Mouse (Mus musculus) B cell, adult 2 months (primary cell): Measurements from ENCODE around the gene Lrig3.
A peak's percentile ranks its signal among the peaks of the same experiment; 100 is the strongest.

Experiments
- DNase-seq, 2 experiments: peaks; one replicate each; pipeline ENCODE4 v3.0.0; 2022

Lrig3 gene

GRCm38 (mm10) chr10:125966481-125967251 is 698 bp downstream of the Lrig3 start:
- DNase-seq = no peak

GRCm38 (mm10) chr10:125967436-125968160 is 1.6 kb downstream of the Lrig3 start:
- no peak for DNase-seq

- no peak for DNase-seq
Measured at GRCm38 (mm10) chr10:125968191-125969132, 2.5 kb downstream of the Lrig3 start.

GRCm38 (mm10) chr10:125969133-125969490 is 3.1 kb downstream of the Lrig3 start:
- DNase-seq = no peak

- no peak for DNase-seq
Measured at GRCm38 (mm10) chr10:125970031-125970430, 4.1 kb downstream of the Lrig3 start.

- no peak for DNase-seq
Measured at GRCm38 (mm10) chr10:125970500-125970899, 4.5 kb downstream of the Lrig3 start.

DNA sequence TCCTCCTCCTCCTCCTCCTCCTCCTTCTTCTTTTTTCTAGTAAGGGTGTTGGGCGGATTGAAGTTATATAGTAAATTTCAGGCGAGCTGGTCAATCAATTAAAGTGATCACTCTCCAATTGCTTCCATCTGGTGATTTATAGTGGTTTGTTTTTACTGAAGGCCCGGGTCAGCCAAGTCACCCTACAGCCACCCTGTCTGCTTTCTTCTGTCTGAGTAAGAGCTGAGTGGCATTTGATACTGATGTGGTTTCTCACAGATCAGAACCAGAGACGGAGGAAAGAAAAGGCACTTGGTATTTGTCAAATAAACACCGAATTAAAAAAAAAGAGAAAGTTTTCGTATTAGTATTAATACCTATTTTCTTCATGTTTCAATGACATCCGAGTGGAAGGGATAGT is 7.8 kb downstream of the Lrig3 start:
- DNase-seq = no peak

- no peak for DNase-seq
Measured at GRCm38 (mm10) chr10:125981938-125982337, 16.0 kb downstream of the Lrig3 start.

DNA sequence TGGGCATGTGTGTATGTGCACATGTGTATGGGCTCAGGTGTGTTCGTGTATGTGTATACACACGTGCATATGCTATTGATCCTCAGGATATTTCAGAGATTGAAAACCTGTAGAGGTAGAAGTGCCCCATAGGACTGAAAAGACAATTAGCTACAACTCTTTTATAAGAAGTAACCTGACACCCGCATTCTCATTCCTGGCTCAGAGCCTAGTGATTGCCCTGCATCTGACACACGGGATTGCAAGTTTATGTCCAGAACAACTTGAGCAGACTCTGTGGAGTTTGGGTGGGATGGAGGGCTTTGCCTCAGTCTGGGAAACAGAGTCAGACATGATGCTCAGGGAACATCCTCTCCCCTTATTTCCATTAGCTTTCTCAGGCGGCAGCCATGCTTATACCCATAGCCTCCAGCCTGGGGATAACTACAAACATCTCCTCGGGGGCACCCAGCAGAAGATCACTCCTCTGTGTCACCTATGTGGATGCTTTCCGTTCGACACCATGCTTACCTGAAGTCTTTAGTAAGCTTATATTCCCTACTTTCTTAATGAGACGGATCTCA is 18.6 kb downstream of the Lrig3 start:
- no peak for DNase-seq

DNA sequence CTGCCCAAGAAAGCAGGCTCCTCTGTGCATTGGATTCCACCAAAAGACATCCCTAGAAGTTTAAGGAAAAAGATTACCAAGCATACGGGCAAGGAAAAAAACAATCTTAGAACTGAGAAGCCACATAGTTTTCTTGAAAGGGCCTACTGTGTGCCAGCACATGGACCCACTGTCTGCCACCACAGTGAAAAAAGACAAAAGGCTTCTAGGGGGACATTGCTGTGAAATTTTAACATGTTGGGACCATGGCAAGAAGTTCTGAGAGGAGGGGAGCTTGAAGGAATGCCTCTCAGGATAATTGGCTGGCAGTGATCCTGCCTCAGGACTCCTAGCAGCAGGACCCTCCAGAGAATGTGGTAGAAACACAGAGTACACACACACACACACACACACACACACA is 19.8 kb downstream of the Lrig3 start:
- no peak for DNase-seq

GRCm38 (mm10) chr10:125986443-125986842 is 20.5 kb downstream of the Lrig3 start:
- no peak for DNase-seq

GRCm38 (mm10) chr10:125987307-125987706 is 21.3 kb downstream of the Lrig3 start:
- DNase-seq = no peak

DNA sequence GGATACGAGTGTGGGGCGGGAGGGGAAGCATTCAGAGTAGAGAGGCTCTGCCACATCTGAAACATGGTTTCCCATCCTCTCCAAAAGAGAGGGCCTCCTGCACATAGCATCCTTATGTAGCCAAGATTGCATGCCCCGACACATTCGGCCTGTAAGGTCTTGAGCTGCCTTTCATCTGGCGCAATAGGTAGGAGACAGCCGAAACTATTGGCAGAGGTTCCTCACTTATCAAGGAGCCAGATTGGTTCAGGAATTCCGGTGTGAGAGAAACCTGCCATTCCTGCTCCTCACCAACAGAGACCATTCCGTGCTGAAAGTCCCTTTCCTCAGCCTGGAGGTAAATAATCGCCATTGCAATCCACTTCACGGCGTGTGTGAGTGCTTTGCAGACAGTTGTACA is 22.1 kb downstream of the Lrig3 start:
- DNase-seq = no peak

DNA sequence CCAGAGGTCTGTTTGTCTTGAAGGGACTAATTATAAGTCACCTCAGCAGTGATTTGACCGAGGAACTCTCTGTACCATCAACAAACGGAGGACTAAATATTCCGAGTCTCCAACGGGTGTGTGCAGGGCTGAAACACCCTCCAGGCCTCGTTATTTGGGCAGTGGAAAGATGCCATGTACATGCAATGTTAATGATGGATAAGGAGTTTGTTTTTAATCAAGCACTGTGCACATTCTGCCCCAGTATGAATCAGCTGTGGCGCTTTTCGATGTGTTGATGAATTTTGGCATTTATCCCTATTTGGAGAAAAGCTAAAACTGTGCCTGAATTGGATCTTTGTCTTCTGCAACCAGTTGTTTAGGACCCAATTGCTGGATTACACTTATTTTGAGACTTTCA is 23.9 kb downstream of the Lrig3 start:
- no peak for DNase-seq

DNA sequence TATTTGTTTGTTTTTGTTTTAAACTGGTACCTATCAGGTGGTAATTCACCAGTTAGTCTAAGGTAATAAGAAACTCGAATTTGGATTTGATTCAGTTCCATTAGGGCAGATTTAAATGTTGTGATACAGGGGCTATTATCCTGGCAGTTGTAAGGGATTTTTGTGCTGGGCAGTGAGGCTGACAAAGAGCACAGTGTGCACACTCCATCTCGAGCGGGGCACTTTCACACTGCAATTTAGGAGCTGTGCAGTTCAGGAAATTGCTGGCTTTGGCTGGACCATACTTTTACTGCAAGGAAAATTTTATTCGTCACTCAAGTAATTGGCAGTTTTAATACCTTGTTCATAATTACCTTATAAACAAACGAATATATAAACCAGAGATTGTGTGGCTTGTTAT is 24.4 kb downstream of the Lrig3 start:
- DNase-seq = no peak

DNA sequence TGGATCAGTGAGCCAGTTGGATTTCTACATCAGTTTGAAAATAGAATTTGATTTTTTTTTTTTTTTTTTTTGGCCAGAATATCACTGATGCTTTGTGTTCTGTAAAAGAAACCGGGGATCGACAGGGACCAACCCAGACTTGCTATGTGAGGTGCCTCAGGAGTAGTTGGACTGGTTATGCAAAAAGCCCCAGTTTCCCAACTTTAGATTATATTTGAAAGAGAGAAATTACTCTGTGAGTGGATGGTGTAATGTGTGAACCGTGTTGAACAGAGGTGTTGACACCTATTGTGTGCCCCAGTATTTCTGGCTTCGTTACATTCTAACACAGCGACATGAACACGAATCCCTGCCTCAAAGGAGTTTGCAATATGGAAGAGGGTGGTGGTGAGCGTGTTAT is 25.9 kb downstream of the Lrig3 start:
- no peak for DNase-seq

- peak in 1 of 2 experiments; percentile 3 for DNase-seq
Measured at GRCm38 (mm10) chr10:125994855-125995254, 28.9 kb downstream of the Lrig3 start.

DNA sequence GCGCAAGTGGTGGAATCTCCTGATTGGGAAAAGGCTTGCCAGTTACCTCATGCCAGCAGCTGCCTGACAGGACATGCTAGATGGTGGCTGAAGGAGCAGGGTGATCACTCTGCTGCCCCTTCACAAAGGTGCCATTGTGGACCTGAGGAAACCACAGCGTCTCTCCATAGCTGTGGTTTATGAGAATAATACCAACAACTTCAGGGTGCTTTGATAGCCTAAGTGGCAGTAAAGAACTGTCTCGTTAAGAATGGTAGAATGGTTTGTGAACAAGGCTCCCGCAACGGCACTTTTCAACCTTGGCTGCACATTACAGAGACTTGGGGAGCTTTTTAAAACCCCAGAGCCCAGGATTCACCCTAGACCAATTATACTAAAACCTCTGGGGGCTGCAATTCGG is 29.7 kb downstream of the Lrig3 start:
- DNase-seq = no peak

DNA sequence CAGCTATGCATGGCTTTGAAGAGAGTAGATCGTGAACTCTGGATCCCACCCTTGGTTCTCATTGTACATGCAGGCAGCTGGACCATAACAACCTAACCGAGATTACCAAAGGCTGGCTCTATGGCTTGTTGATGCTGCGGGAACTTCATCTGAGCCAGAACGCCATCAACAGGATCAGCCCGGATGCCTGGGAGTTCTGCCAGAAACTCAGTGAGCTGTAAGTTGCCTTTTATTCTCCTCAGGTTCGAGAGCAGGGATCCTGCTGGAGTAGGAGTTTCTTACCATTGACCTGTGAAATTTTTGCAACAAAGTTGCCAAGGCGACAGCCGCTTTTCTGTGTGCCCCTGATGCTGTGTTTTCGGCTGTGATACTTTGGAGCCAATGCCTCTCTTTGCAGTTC is 31.0 kb downstream of the Lrig3 start:
- DNase-seq = no peak

- no peak for DNase-seq
Measured at GRCm38 (mm10) chr10:125999561-125999960, 33.6 kb downstream of the Lrig3 start.

DNA sequence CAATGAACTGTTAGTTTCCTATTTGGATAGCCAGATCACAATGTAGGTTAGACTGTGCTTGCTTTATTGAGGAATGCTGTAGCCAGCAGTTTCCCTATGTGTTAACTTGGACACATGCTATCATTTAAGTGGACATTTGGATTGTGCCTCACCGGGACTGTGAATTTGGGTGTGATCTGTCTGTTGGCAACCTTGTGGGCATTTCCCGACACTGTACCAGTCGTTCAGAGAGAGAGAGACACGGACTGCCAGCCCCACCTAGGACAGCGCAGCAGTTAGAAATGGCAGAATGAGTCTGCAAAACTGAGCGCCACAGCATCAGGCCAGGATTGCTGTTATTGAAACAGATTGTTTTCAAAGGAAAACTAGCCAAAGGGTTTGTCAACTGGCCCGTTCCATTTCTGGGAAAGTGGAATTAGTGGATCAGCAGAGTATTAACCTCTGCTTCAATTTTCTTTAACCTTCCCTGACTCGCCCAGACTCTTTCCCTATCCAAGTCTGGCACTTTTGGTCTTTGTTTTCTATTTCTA is 35.0 kb downstream of the Lrig3 start:
- no peak for DNase-seq

DNA sequence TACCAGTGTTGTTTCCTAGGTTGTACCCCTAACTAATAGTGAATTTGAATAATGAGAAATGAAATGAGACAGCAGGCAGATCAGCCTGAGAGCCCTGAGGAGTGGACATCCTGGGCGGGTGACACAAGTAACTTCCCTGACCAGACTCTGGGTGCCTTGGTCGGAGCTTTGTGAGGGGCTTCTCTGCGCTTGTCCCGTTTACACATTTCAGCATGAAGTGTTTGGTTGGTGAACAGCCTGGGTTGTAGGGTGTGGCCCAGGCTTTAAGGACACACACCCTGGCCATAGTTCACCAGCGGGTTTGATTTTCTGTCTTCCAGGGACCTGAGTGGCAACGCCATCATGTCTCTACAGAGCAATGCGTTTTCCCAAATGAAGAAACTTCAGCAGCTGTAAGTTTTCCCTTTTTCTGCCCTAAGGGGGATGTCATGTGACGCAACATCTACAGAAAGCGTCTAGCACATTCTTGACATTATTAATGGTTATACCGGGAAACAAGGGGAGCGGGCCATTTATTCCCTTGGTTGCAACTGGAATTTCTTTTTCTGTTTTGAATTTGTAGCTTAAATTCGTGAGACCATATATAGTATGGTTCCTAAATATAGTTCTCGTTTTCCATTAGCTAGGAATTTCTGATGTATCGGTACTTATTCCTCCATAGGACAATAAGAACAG is 36.2 kb downstream of the Lrig3 start:
- DNase-seq = no peak
